Mouse (Mus musculus): ENCODE measurements around the gene BC147527. TPM values are rescaled to one million over a fixed set of nuclear protein-coding genes. Genes with fewer than 3 reads are reported as not detected.

BC147527 gene
- polyA plus RNA-seq (2017; shearing (Covaris generic)): 9.0 TPM

DNA sequence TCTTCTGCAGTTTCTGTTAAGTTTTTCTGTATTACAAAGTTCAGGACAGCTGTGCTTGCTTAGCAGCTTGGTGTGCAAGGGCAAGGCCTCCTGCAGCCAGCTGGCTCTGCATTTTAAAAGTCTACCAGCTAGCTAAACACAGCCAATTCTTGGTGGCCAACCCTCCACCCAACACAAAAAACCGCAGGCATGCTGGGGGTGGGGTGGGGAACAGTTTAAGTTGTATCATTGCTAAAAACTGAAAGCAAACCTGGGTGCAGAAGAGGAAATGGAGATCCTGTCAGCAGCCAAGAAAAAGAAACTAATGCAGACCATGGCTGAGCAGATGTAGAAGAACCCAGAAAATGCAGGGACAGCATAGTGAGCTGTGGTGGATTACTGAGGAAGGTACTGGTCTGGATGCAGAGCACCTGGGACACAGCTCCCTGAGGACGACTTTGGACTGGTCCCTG lies at the start of gene BC147527:
TSS of gene BC147527 (plus strand) at position 402 of the 452 bp plus-strand sequence.

DNA sequence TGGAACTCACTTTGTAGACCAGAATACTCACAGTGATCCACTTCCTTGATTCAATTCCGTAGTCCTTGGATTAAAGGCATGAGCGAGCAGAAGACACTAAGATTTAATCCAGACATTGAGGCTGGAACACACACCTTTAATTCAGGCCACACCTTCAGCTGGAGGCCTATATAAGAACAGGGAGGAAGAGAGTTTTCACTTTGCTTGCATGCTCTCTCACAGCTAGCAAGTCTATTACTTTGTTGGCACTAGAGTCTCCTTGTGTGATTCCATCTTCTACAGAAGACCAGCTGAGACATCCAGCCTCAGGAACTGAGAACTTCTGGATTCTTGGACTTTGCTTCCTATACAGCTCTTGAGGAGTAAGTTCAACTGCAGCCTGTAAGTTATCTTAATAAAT lies 37.3 kb upstream of the BC147527 start, which contains the start of gene AF067061:
TSS of gene AF067061 (plus strand) at position 245 of the 400 bp plus-strand sequence.

DNA sequence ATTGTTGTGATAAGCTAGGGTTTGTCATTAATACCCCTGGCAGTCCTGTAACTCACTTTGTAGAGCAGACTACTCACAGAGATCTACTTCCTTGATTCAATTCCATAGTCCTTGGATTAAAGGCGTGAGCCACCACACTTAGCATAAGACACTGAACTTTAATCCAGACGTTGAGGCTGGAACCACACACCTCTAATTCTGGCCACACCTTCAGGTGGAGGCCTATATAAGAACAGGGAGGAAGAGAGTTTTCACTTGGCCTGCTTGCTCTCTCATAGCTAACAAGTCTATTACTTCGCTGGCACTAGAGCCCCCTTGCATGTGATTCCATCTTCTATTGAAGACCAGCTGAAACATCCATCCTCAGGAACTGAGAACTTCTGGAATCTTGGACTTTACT lies 16.4 kb downstream of the BC147527 start, which contains the start of gene Tcstv3:
TSS of gene Tcstv3 (plus strand) at position 301 of the 400 bp plus-strand sequence.

Other genes with a start within 250 kb of the BC147527 start
- gene Gm21188, start 248.2 kb upstream of the BC147527 start, polyA plus RNA-seq (2017; shearing (Covaris generic)): not detected
- gene Gm20767, start 160.1 kb upstream of the BC147527 start, polyA plus RNA-seq (2017; shearing (Covaris generic)): not detected
- gene Gm21818, start 128.0 kb upstream of the BC147527 start, polyA plus RNA-seq (2017; shearing (Covaris generic)): not detected
- not detected for gene Gm21762, start 84.4 kb upstream of the BC147527 start, polyA plus RNA-seq (2017; shearing (Covaris generic))
- not detected for gene Gm21731, start 61.3 kb upstream of the BC147527 start, polyA plus RNA-seq (2017; shearing (Covaris generic))
- gene AF067061, start 37.3 kb upstream of the BC147527 start, polyA plus RNA-seq (2017; shearing (Covaris generic)): not detected
- not detected for gene Tcstv3, start 16.5 kb downstream of the BC147527 start, polyA plus RNA-seq (2017; shearing (Covaris generic))